Mouse (Mus musculus) heart, adult 2 months (tissue): Measurements from ENCODE around the gene Afg3l1. TPM values are rescaled to one million over a fixed set of nuclear protein-coding genes. Genes with fewer than 3 reads are reported as not detected.
"Not testable (repeated sequence)": the region's sequence is repeated elsewhere in the genome, so short reads cannot be mapped to it uniquely, and the experiment has no call there.

Source experiments
- DNase-seq, 2 experiments: peaks; one replicate each; pipeline ENCODE4 v3.0.0; 2021
- H3K27ac ChIP-seq: fragments of 200-600 bp; 2 replicates; pipeline ENCODE4 v1.8.1; 2022
- H3K27me3 ChIP-seq: fragments of 200-500 bp; 2 replicates; pipeline ENCODE4 v1.6.1; 2012; ENCODE audit warnings: mild to moderate bottlenecking, low read length, inconsistent platforms, mixed read lengths; ENCODE audit not compliant: control insufficient read depth, insufficient read depth
- H3K36me3 ChIP-seq: fragments of 200-500 bp; 2 replicates; pipeline ENCODE4 v1.6.1; 2012; ENCODE audit warnings: low read length, inconsistent platforms; ENCODE audit not compliant: control insufficient read depth, insufficient read depth
- H3K4me1 ChIP-seq: fragments of 200-500 bp; 2 replicates; pipeline ENCODE4 v1.6.1; 2011; ENCODE audit warnings: low read length; ENCODE audit not compliant: control insufficient read depth, insufficient read depth
- H3K4me3 ChIP-seq: fragments of 200-600 bp; 2 replicates; pipeline ENCODE4 v1.8.1; 2022
- H3K79me2 ChIP-seq: fragments of 200-500 bp; replicated peaks from 2 replicates; pipeline ENCODE4 v1.6.1; 2012; ENCODE audit warnings: mild to moderate bottlenecking, inconsistent platforms, low read length, moderate library complexity, mixed read lengths; ENCODE audit not compliant: control insufficient read depth, insufficient read depth
- H3K9ac ChIP-seq: fragments of 200-500 bp; 2 replicates; pipeline ENCODE4 v1.6.1; 2012; ENCODE audit warnings: low read depth, mild to moderate bottlenecking, control low read depth, inconsistent platforms, low read length, mixed read lengths
- CTCF ChIP-seq: fragments of 200-600 bp; IDR thresholded peaks from 2 replicates; pipeline ENCODE4 v1.8.1; 2022; ENCODE audit warnings: antibody characterized with exemption, mild to moderate bottlenecking, moderate library complexity
- EP300 ChIP-seq: fragments of 200-500 bp; IDR thresholded peaks from 2 replicates; pipeline ENCODE4 v1.6.1; 2011; ENCODE audit warnings: low read depth, low read length, control low read depth; ENCODE audit not compliant: insufficient read depth
- POLR2A ChIP-seq: fragments of 200-500 bp; IDR thresholded peaks from 2 replicates; pipeline ENCODE4 v1.6.1; 2011; ENCODE audit warnings: mild to moderate bottlenecking, low read depth, low read length, control low read depth; ENCODE audit not compliant: insufficient read depth
- WGBS: fragments of 180-500 bp; shearing (Covaris S2); methylation state at CpG from one replicate; pipeline ENCODE4 v1.1.7; 2018; 5-methylcytosine and 5-hydroxymethylcytosine counted together
- intact Hi-C: fragments of 180-260 bp; cut with DNase I; formaldehyde crosslinking; loops from one replicate; pipeline ENCODE4 v1.15.1; 2025
- polyA plus RNA-seq: library from polyadenylated mRNA; depleted of rRNA; stranded (reverse); fragments of >200 nt; gene quantifications from 2 replicates; pipeline ENCODE4 v1.2.3, GENCODE M21; 2012
- total RNA-seq, 2 experiments: library from RNA; stranded (reverse); gene quantifications; 2 replicates each; pipeline ENCODE4 v1.2.3; 2021

The Afg3l1 gene
- total and polyA plus RNA-seq, 3 experiments, result 22.6 to 65.1 (median 60.1) TPM

DNA sequence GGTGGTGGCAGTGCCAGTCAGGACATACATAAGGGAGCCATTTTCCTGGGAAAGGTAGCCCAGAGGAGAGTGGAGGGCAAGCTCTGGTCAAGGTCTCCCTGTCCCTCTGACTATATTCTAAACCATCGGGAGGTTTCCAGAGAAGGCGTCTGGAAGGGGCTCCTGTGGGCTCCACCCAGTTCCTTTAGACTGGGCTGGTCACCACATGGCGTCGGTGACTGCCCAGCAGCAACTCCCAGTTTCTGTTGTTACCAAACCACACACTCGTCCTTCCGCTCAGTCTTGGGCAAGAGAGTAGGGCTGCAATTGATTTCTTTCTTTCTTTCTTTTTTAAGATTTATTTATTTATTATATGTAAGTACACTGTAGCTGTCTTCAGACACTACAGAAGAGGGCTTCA, 33.6 kb upstream of the Afg3l1 start:
- 74% methylated on average over 6 of the region's 6 CpGs for WGBS
- H3K4me3 ChIP-seq, result no peak overlapping the region
- DNase-seq, result no peak
- no peaks in the 10 kb centered on the region for H3K27me3 ChIP-seq
- H3K9ac ChIP-seq, result no peak overlapping the region
- peaks cover 1% of the 10 kb centered on the region; the same call in 1 of the 2 replicates for H3K4me1 ChIP-seq
- H3K36me3 ChIP-seq, result no peaks in the 10 kb centered on the region
- H3K27ac ChIP-seq, result no peak overlapping the region
- no peaks in the 10 kb centered on the region for H3K79me2 ChIP-seq
- no peak for TF ChIP-seq CTCF
- TF ChIP-seq EP300, result no peak
- no peak for TF ChIP-seq POLR2A
- intact Hi-C loops, result loop anchor here (5.0 kb wide), 1 partner anchor 33 kb away; the partner anchor contains the start of gene Afg3l1

DNA sequence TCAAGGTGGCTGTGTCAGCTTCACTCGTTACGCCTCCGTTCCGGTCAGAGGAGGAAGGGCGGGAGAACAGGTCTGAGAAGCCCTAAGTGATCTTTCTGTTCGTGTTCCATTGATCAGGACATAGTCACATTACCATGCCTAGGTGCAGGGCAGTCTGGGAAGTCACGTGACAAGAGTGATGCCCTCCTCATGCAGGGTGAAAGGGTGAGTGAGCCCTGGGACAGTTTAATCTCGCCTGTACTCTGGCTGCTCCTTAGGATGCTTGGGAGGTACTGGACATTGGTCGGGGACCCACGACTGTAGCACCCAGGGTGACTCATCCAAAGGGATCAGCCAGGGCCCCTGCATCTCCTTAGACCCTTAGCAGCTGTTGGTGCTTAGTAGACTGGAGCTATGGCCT, 31.7 kb upstream of the Afg3l1 start:
- Histone ChIP-seq H3K4me3 (no peak overlapping the region), H3K36me3 (no peaks in the 10 kb centered on the region), H3K79me2 (no peaks in the 10 kb centered on the region), H3K27me3 (no peaks in the 10 kb centered on the region), H3K27ac (no peak overlapping the region), H3K4me1 (peaks cover 1% of the 10 kb centered on the region; the same call in 1 of the 2 replicates), H3K9ac (no peak overlapping the region)
- DNase-seq, result no peak
- no peak for TF ChIP-seq POLR2A
- no peak for TF ChIP-seq CTCF
- TF ChIP-seq EP300, result no peak
- intact Hi-C loops, result no loop called here
- 69% methylated on average over 10 of the region's 10 CpGs for WGBS

DNA sequence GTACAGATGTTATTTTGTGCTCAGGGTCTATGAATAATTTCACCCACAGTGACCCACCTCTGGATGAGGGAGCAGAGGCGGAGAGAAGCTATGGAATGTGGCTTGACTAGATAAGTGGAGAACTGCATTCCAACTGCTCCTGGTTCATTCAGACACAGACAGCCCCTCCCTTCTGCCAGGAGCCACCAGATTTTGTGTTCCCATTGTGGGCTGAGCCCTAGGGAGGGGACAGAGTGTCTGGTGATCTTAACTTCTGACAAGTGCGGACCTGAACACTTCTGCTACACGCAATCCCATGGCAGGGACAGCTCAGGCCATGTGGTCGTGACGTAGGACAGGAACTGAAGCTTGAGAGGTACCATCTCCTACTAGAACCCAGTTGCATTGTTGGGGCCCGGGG, 30.9 kb upstream of the Afg3l1 start:
- no peaks in the 10 kb centered on the region for H3K27me3 ChIP-seq
- no peaks in the 10 kb centered on the region for H3K79me2 ChIP-seq
- TF ChIP-seq POLR2A (no peak), CTCF (no peak), EP300 (no peak)
- H3K36me3 ChIP-seq, result no peaks in the 10 kb centered on the region
- DNase-seq, result no peak
- 49% methylated on average over 6 of the region's 6 CpGs for WGBS
- no peak overlapping the region for H3K4me3 ChIP-seq
- H3K4me1 ChIP-seq, result peaks cover 1% of the 10 kb centered on the region; the same call in 1 of the 2 replicates
- intact Hi-C loops, result no loop called here
- H3K27ac ChIP-seq, result no peak overlapping the region
- no peak overlapping the region for H3K9ac ChIP-seq

DNA sequence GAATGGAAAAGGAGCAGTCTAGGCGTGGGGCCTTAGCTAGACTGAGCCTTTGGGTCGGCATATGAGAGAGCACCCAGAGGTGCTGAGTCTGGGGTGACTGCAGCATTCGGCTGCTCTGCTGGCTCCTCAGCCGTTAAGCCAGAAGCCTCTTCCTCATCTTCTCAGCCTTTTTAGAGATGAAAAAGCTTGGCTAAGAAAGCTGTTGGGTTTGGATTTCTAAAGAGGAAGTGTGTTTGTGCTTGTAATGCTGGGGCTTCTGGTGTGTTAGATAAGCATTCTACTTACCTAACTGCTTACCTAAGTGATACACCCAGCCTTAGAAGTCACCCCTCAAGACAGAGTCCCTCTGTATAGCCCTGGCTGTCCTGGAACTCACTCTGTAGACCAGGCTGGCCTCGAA, 26.9 kb upstream of the Afg3l1 start:
- H3K4me3 ChIP-seq, result no peak overlapping the region
- no peak overlapping the region for H3K9ac ChIP-seq
- H3K36me3 ChIP-seq, result no peaks in the 10 kb centered on the region
- intact Hi-C loops, result no loop called here
- TF ChIP-seq EP300 (no peak), CTCF (no peak), POLR2A (no peak)
- H3K27ac ChIP-seq, result no peak overlapping the region
- 87% methylated on average over 5 of the region's 5 CpGs for WGBS
- H3K79me2 ChIP-seq, result no peaks in the 10 kb centered on the region
- no peak for DNase-seq
- peaks cover 1% of the 10 kb centered on the region; the same call in 1 of the 2 replicates for H3K4me1 ChIP-seq
- no peaks in the 10 kb centered on the region for H3K27me3 ChIP-seq

DNA sequence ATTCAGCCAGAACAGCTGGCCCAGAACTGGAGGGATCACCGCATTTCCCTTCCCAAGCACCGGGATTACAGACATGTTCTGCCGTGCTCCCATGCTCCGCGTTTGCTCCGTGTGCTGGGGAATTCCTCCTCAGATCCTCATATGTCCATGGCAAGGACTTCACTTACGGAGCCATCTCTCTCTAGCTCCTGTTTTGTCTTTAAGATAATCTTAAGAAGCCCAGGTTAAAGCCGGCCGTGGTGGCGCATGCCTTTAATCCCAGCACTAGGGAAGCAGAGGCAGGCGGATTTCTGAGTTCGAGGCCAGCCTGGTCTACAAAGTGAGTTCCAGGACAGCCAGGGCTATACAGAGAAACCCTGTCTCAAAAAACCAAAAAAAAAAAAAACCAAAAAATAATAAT, 26.0 kb upstream of the Afg3l1 start:
- H3K4me3 ChIP-seq, H3K27me3 ChIP-seq, DNase-seq, H3K79me2 ChIP-seq, H3K36me3 ChIP-seq, H3K27ac ChIP-seq, H3K9ac ChIP-seq, H3K4me1 ChIP-seq, intact Hi-C loops: not testable (repeated sequence)
- 93% methylated on average over 12 of the region's 12 CpGs for WGBS

DNA sequence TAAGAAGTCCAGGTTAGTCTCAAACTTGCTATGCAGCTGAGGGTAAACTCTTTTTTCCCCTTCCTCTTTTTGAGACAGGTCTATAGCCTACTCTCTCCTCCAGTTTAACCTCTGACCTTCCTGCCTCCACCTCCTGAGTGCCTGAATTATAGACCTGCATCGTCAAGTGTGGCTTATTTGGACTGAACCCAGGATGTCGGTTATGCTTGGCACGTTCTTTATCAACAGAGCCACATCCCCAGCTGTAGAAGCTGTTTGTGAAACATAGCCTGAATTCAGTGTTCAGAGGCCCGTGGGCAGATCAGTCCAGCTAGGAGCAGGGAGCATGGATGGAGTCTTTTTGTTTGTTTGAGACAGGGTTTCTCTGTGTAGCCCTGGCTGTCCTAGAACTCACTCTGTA, 25.6 kb upstream of the Afg3l1 start:
- intact Hi-C loops, result no loop called here
- no peaks in the 10 kb centered on the region for H3K79me2 ChIP-seq
- H3K27ac ChIP-seq, result no peak overlapping the region
- H3K4me1 ChIP-seq, result no peaks in the 10 kb centered on the region
- WGBS, result 33% methylated on average over 4 of the region's 4 CpGs
- H3K36me3 ChIP-seq, result no peaks in the 10 kb centered on the region
- no peak for DNase-seq
- H3K27me3 ChIP-seq, result no peaks in the 10 kb centered on the region
- no peak overlapping the region for H3K4me3 ChIP-seq
- H3K9ac ChIP-seq, result no peak overlapping the region
- no peak for TF ChIP-seq EP300
- no peak for TF ChIP-seq CTCF
- no peak for TF ChIP-seq POLR2A

DNA sequence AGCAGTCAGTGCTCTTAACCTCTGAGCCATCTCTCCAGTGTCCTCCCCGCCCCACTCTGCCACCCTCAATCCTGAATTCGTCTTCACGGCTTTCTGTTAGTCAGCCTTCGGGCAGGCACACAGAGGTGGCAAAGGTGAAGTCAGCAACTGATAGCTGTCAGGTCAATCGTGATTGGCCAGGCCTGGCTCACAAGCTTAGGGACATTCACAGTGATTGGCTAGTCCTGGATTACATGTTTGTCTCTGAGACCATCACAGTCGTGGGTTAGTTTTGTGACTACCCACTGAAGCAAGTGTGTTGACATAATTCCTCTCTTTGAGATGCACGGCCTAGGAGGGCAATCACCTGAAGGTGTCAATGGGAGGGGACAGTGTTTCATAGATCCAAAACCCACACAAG, 24.4 kb upstream of the Afg3l1 start:
- Histone ChIP-seq H3K4me3 (no peak overlapping the region), H3K4me1 (no peaks in the 10 kb centered on the region), H3K9ac (no peak overlapping the region), H3K27me3 (no peaks in the 10 kb centered on the region), H3K79me2 (no peaks in the 10 kb centered on the region), H3K36me3 (no peaks in the 10 kb centered on the region), H3K27ac (no peak overlapping the region)
- TF ChIP-seq EP300 (no peak), POLR2A (no peak), CTCF (no peak)
- no peak for DNase-seq
- 76% methylated on average over 7 of the region's 7 CpGs for WGBS
- intact Hi-C loops, result no loop called here
